Mouse (Mus musculus): ENCODE measurements around the gene Dyx1c1.

The Dyx1c1 gene

DNA sequence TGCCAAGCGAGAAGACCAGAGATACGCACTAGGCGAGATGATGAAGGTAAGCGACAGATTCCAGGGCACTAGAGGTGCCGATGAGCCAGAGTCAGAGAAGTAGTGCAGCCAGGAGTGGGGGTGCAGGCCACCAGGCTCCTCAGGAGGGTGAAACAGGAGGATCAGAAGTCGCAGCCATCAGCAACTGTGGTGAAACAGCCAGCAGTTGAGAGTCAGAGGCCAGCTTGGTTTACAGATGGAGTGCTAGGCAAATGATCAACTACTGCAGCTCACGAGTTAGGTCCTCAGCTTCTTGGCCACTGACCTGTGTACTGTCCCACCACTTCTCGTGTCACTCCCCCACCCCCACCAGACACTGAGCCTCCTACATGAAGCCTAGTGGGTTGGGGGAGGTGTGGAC, 2.8 kb downstream of the Dyx1c1 start:
- H3K4me3 ChIP-seq (replicated peaks; ENCODE audit: low read length): 0 out of 2 replicates have a peak overlapping the region, but pooled peaks have one; percentile 10
- TF ChIP-seq NANOG (IDR thresholded peaks at IDR 0.05; ENCODE audit: borderline replicate concordance, low read length) (no peak), POU5F1 (IDR thresholded peaks at IDR 0.05; ENCODE audit: borderline replicate concordance, low read length) (no peak), CTCF (conservative IDR thresholded peaks at IDR 0.05; ENCODE audit: low read length) (no peak)
- H3K9me3 ChIP-seq (ENCODE audit: low read length): no peaks in the 10 kb centered on the region

GRCm38 (mm10) chr9:72961959-72962358, 3.4 kb downstream of the Dyx1c1 start:
- Histone ChIP-seq H3K36me3 (ENCODE audit: insufficient read depth, low read length) (no peaks in the 10 kb centered on the region), H3K4me1 (replicated peaks; ENCODE audit: low read depth, low read length) (peaks cover 48% of the 10 kb centered on the region), H3K27me3 (ENCODE audit: insufficient read depth, low read length) (no peaks in the 10 kb centered on the region), H3K9me3 (ENCODE audit: low read length) (no peaks in the 10 kb centered on the region), H3K4me3 (replicated peaks; ENCODE audit: low read length) (peak overlapping the region; percentile 35)
- TF ChIP-seq CTCF (conservative IDR thresholded peaks at IDR 0.05; ENCODE audit: low read length): no peak
- TF ChIP-seq NANOG (IDR thresholded peaks at IDR 0.05; ENCODE audit: borderline replicate concordance, low read length): no peak
- no peak for TF ChIP-seq POU5F1 (IDR thresholded peaks at IDR 0.05; ENCODE audit: borderline replicate concordance, low read length)

More for the DNA sequence above, 2.8 kb downstream of the Dyx1c1 start:
- H3K4me1 ChIP-seq (replicated peaks; ENCODE audit: low read depth, low read length): peaks cover 48% of the 10 kb centered on the region
- no peaks in the 10 kb centered on the region for H3K36me3 ChIP-seq (ENCODE audit: insufficient read depth, low read length)
- no peaks in the 10 kb centered on the region for H3K27me3 ChIP-seq (ENCODE audit: insufficient read depth, low read length)

DNA sequence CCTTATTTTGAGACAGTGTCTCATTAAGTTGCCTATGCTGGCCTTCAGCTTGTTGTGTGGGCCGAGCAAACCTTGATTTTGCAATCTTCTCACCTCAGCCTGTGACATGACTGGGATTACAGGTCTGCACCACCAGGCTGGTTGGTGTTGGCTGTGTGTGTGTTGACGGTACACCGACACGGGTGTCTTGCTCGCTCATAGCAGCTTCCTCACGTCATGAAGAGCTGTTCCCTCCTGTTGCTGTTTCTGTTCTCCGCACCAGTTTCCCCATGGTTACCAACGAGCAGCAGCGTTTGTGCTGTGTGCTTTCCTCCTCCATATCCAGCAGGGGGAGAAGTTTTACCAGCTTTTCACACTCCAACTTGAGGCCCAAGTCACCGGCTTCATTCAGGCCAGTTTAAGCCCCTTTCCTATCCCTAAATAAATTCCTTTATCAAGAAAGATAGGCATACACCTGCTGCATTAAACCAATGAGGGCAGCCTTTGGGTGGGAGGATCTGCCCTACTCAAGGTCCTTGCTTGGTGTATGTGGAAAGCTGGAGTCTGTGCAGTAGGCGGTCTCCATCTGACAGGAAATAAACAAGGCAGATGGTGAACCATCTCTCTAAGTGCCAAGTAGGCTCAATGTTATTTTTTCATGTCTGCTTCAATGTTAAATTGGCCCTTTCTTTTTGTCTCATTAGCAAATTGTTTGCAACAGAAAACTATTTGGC, 9.9 kb downstream of the Dyx1c1 start:
- Histone ChIP-seq H3K27me3 (ENCODE audit: insufficient read depth, low read length) (no peaks in the 10 kb centered on the region), H3K9me3 (ENCODE audit: low read length) (peaks cover 5% of the 10 kb centered on the region; the same call in 1 of the 2 replicates), H3K4me1 (replicated peaks; ENCODE audit: low read depth, low read length) (peaks cover 20% of the 10 kb centered on the region), H3K36me3 (ENCODE audit: insufficient read depth, low read length) (no peaks in the 10 kb centered on the region), H3K4me3 (replicated peaks; ENCODE audit: low read length) (no peak overlapping the region)
- TF ChIP-seq NANOG (IDR thresholded peaks at IDR 0.05; ENCODE audit: borderline replicate concordance, low read length) (no peak), CTCF (conservative IDR thresholded peaks at IDR 0.05; ENCODE audit: low read length) (peak; percentile 55), POU5F1 (IDR thresholded peaks at IDR 0.05; ENCODE audit: borderline replicate concordance, low read length) (no peak)

GRCm38 (mm10) chr9:72969874-72970273, 11.3 kb downstream of the Dyx1c1 start:
- H3K4me3 ChIP-seq (replicated peaks; ENCODE audit: low read length): 0 out of 2 replicates have a peak overlapping the region, but pooled peaks have one; percentile 32

DNA sequence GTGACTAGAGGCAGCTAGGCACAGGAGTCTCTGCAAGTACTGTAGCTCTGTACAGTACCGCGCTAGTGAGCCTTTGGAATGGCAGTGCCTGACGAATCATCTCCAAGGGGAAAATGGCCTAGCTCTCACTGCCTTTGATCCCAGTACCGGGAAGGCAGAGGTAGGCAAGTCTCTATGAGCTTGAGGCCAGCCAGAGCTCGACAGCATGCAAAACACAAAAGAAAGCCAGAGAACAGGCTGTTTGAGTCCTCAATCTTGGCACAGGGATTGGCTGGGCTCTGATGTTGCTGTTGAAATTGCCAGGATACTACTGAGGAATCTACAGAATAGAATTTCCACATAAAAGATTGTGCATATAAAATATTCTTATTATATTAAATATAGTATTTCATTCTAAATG, 13.8 kb downstream of the Dyx1c1 start:
- Histone ChIP-seq H3K4me3 (replicated peaks; ENCODE audit: low read length) (no peak overlapping the region), H3K9me3 (ENCODE audit: low read length) (peaks cover 8% of the 10 kb centered on the region; the same call in 1 of the 2 replicates), H3K36me3 (ENCODE audit: insufficient read depth, low read length) (no peaks in the 10 kb centered on the region), H3K27me3 (ENCODE audit: insufficient read depth, low read length) (no peaks in the 10 kb centered on the region), H3K4me1 (replicated peaks; ENCODE audit: low read depth, low read length) (peaks cover 23% of the 10 kb centered on the region)
- TF ChIP-seq CTCF (conservative IDR thresholded peaks at IDR 0.05; ENCODE audit: low read length): no peak
- TF ChIP-seq POU5F1 (IDR thresholded peaks at IDR 0.05; ENCODE audit: borderline replicate concordance, low read length): no peak
- TF ChIP-seq NANOG (IDR thresholded peaks at IDR 0.05; ENCODE audit: borderline replicate concordance, low read length): no peak

More at GRCm38 (mm10) chr9:72969874-72970273, 11.3 kb downstream of the Dyx1c1 start:
- H3K9me3 ChIP-seq (ENCODE audit: low read length): peaks cover 5% of the 10 kb centered on the region; the same call in 1 of the 2 replicates
- no peaks in the 10 kb centered on the region for H3K36me3 ChIP-seq (ENCODE audit: insufficient read depth, low read length)
- no peak for TF ChIP-seq POU5F1 (IDR thresholded peaks at IDR 0.05; ENCODE audit: borderline replicate concordance, low read length)
- TF ChIP-seq NANOG (IDR thresholded peaks at IDR 0.05; ENCODE audit: borderline replicate concordance, low read length): no peak
- TF ChIP-seq CTCF (conservative IDR thresholded peaks at IDR 0.05; ENCODE audit: low read length): peak; percentile 43
- H3K27me3 ChIP-seq (ENCODE audit: insufficient read depth, low read length): no peaks in the 10 kb centered on the region
- peaks cover 23% of the 10 kb centered on the region for H3K4me1 ChIP-seq (replicated peaks; ENCODE audit: low read depth, low read length)

DNA sequence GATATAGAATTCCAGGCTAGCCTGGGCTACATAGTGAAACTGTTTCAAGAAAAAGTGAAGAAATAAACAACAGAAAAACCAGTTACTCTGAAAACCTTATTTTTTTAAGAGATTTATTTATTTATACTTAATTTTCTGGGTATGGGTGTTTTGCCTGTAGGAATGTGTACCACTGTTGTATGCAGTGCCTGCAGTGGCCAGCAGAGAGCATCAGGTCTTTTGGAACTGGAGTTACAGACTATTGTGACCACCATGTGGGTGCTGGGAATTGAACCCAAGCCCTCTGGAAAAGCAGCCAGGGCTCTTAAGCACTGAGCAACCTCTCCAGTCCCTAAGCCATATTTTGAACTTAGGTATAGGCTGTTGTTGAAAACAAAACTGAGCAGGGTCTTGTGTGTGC, 14.4 kb downstream of the Dyx1c1 start:
- no peak overlapping the region for H3K4me3 ChIP-seq (replicated peaks; ENCODE audit: low read length)
- TF ChIP-seq CTCF (conservative IDR thresholded peaks at IDR 0.05; ENCODE audit: low read length) (peak; percentile 36), POU5F1 (IDR thresholded peaks at IDR 0.05; ENCODE audit: borderline replicate concordance, low read length) (no peak)
- peaks cover 23% of the 10 kb centered on the region for H3K4me1 ChIP-seq (replicated peaks; ENCODE audit: low read depth, low read length)
- H3K36me3 ChIP-seq (ENCODE audit: insufficient read depth, low read length): no peaks in the 10 kb centered on the region
- H3K27me3 ChIP-seq (ENCODE audit: insufficient read depth, low read length): no peaks in the 10 kb centered on the region
- peaks cover 8% of the 10 kb centered on the region; the same call in 1 of the 2 replicates for H3K9me3 ChIP-seq (ENCODE audit: low read length)

- no peaks in the 10 kb centered on the region for H3K36me3 ChIP-seq (ENCODE audit: insufficient read depth, low read length)
- no peak overlapping the region for H3K4me3 ChIP-seq (replicated peaks; ENCODE audit: low read length)
- H3K9me3 ChIP-seq (ENCODE audit: low read length): peaks cover 8% of the 10 kb centered on the region; the same call in 1 of the 2 replicates
- no peaks in the 10 kb centered on the region for H3K27me3 ChIP-seq (ENCODE audit: insufficient read depth, low read length)
- H3K4me1 ChIP-seq (replicated peaks; ENCODE audit: low read depth, low read length): peaks cover 13% of the 10 kb centered on the region
- TF ChIP-seq CTCF (conservative IDR thresholded peaks at IDR 0.05; ENCODE audit: low read length): no peak
- TF ChIP-seq NANOG (IDR thresholded peaks at IDR 0.05; ENCODE audit: borderline replicate concordance, low read length): no peak
- no peak for TF ChIP-seq POU5F1 (IDR thresholded peaks at IDR 0.05; ENCODE audit: borderline replicate concordance, low read length)
Measured at GRCm38 (mm10) chr9:72974734-72975133, 16.1 kb downstream of the Dyx1c1 start.

DNA sequence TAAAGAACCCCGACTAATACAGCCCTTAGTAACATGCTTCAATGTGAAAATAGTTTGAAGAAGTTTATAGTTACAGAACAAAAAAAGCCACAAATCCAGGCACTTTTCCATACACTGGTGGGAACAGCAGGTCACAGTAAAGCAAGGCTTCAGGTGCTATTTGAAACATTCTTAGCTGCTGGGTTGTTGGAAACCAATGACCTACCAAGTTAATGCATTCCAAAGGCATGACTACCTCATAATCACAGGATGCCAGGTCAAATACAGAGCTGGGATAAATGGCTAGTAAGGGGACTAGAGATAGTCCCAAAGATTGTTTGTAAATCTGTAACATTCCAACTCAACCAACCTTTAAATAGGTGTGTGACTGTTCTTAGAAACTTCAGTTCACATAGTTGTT, 16.7 kb downstream of the Dyx1c1 start:
- Histone ChIP-seq H3K9me3 (ENCODE audit: low read length) (peaks cover 8% of the 10 kb centered on the region; the same call in 1 of the 2 replicates), H3K36me3 (ENCODE audit: insufficient read depth, low read length) (no peaks in the 10 kb centered on the region), H3K4me1 (replicated peaks; ENCODE audit: low read depth, low read length) (peaks cover 8% of the 10 kb centered on the region; the same call in 1 of the 2 replicates), H3K27me3 (ENCODE audit: insufficient read depth, low read length) (no peaks in the 10 kb centered on the region), H3K4me3 (replicated peaks; ENCODE audit: low read length) (no peak overlapping the region)
- TF ChIP-seq CTCF (conservative IDR thresholded peaks at IDR 0.05; ENCODE audit: low read length) (no peak), NANOG (IDR thresholded peaks at IDR 0.05; ENCODE audit: borderline replicate concordance, low read length) (no peak), POU5F1 (IDR thresholded peaks at IDR 0.05; ENCODE audit: borderline replicate concordance, low read length) (no peak)
